Mouse (Mus musculus) embryonic fibroblast, embryonic 13.5 days (primary cell): ENCODE data around the gene Ptpn13.

Source experiments
- CTCF ChIP-seq: IDR thresholded peaks from 2 replicates; pipeline ENCODE4 v1.5.1; 2011; ENCODE audit warnings: mild to moderate bottlenecking, control low read depth, low read length, moderate library complexity, borderline replicate concordance; ENCODE audit not compliant: insufficient read depth
- POLR2A ChIP-seq: IDR thresholded peaks from 2 replicates; pipeline ENCODE4 v1.6.1; 2011; ENCODE audit warnings: low read depth, mild to moderate bottlenecking, control low read depth, low read length, moderate library complexity

DNA sequence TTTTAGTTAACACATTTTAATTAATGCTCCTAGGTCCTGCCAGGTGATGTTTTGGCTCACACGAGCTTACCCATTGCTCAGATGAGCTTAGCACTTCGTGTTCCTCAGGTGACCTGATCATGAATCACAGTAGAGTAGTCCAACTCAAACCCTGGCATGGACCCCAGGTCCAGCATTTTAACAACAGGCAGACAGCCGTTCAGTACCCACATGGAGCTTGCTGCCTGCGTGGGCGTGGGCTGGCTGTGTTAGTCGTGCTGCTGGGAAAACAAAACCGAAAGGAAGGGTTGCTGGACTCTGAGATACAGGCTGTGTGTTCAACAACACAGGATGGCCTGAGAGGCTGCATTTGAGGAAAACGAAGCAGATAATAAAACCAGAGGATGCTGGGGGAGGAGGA is 167.7 kb downstream of the Ptpn13 start:
- TF ChIP-seq CTCF = no peak
- TF ChIP-seq POLR2A = no peak
